Mouse (Mus musculus) gastrocnemius, adult 2 months (tissue): Measurements from ENCODE around the gene Zfp683. TPM values are rescaled to one million over a fixed set of nuclear protein-coding genes. Genes with fewer than 3 reads are reported as not detected.

ENCODE experiments used
- DNase-seq: peaks from one replicate; pipeline ENCODE4 v3.0.0; 2022
- H3K27ac ChIP-seq: fragments of 200-600 bp; 2 replicates; pipeline ENCODE4 v1.8.1; 2022; ENCODE audit warnings: mild to moderate bottlenecking
- H3K4me3 ChIP-seq: fragments of 200-600 bp; 2 replicates; pipeline ENCODE4 v1.8.1; 2022; ENCODE audit warnings: mild to moderate bottlenecking, moderate library complexity
- CTCF ChIP-seq: fragments of 200-600 bp; IDR thresholded peaks from 2 replicates; pipeline ENCODE4 v1.8.1; 2022; ENCODE audit warnings: antibody characterized with exemption, mild to moderate bottlenecking, moderate library complexity
- intact Hi-C: fragments of 180-260 bp; cut with DNase I; formaldehyde crosslinking; loops from one replicate; pipeline ENCODE4 v1.15.1; 2025
- total RNA-seq, 2 experiments: library from RNA; stranded (reverse); gene quantifications; 2 replicates each; pipeline ENCODE4 v1.2.3; 2021

Zfp683 gene
- total RNA-seq, 2 experiments from 2014 or later: not detected

GRCm38 (mm10) chr4:134019210-134019609, 34.4 kb upstream of the Zfp683 start:
- H3K27ac ChIP-seq: no peak overlapping the region
- TF ChIP-seq CTCF: no peak
- DNase-seq: no peak
- no peak overlapping the region for H3K4me3 ChIP-seq
- intact Hi-C loops: no loop called here

GRCm38 (mm10) chr4:134019641-134020351, 33.8 kb upstream of the Zfp683 start:
- intact Hi-C loops: no loop called here
- no peak overlapping the region for H3K27ac ChIP-seq

GRCm38 (mm10) chr4:134020621-134021020, 33.0 kb upstream of the Zfp683 start:
- intact Hi-C loops: no loop called here
- Histone ChIP-seq H3K27ac (no peak overlapping the region), H3K4me3 (no peak overlapping the region)
- peak; percentile 67 for DNase-seq
- TF ChIP-seq CTCF: no peak

More at GRCm38 (mm10) chr4:134019641-134020351, 33.8 kb upstream of the Zfp683 start:
- H3K4me3 ChIP-seq: no peak overlapping the region
- DNase-seq: no peak
- TF ChIP-seq CTCF: no peak

GRCm38 (mm10) chr4:134025802-134026201, 27.8 kb upstream of the Zfp683 start:
- intact Hi-C loops: no loop called here
- H3K4me3 ChIP-seq: no peak overlapping the region

GRCm38 (mm10) chr4:134035953-134036352, 17.7 kb upstream of the Zfp683 start:
- DNase-seq: peak; percentile 67
- intact Hi-C loops: loop anchor here (2.0 to 10.0 kb wide), 3 partner anchors 41 to 259 kb away; no protein-coding TSS in a partner anchor
- H3K4me3 ChIP-seq: no peak overlapping the region
- no peak overlapping the region for H3K27ac ChIP-seq
- TF ChIP-seq CTCF: peak; percentile 98

More at GRCm38 (mm10) chr4:134025802-134026201, 27.8 kb upstream of the Zfp683 start:
- no peak for TF ChIP-seq CTCF
- no peak overlapping the region for H3K27ac ChIP-seq
- DNase-seq: no peak

GRCm38 (mm10) chr4:134041317-134042123, 12.1 kb upstream of the Zfp683 start:
- DNase-seq: peak; percentile 45
- TF ChIP-seq CTCF: no peak
- no peak overlapping the region for H3K27ac ChIP-seq
- H3K4me3 ChIP-seq: no peak overlapping the region
- intact Hi-C loops: no loop called here

GRCm38 (mm10) chr4:134043041-134043440, 10.6 kb upstream of the Zfp683 start:
- Histone ChIP-seq H3K4me3 (no peak overlapping the region), H3K27ac (no peak overlapping the region)
- intact Hi-C loops: no loop called here
- no peak for TF ChIP-seq CTCF
- no peak for DNase-seq

GRCm38 (mm10) chr4:134047648-134048047, 6.0 kb upstream of the Zfp683 start:
- intact Hi-C loops: no loop called here
- H3K27ac ChIP-seq: no peak overlapping the region
- no peak for TF ChIP-seq CTCF

GRCm38 (mm10) chr4:134051912-134052311, 1.7 kb upstream of the Zfp683 start:
- intact Hi-C loops: no loop called here
- TF ChIP-seq CTCF: no peak
- Histone ChIP-seq H3K4me3 (no peak overlapping the region), H3K27ac (no peak overlapping the region)
- no peak for DNase-seq

More at GRCm38 (mm10) chr4:134047648-134048047, 6.0 kb upstream of the Zfp683 start:
- no peak for DNase-seq
- no peak overlapping the region for H3K4me3 ChIP-seq

GRCm38 (mm10) chr4:134052560-134052959, 1.1 kb upstream of the Zfp683 start:
- DNase-seq: peak; percentile 48
- TF ChIP-seq CTCF: no peak
- H3K27ac ChIP-seq: no peak overlapping the region
- intact Hi-C loops: no loop called here
- no peak overlapping the region for H3K4me3 ChIP-seq

- intact Hi-C loops: no loop called here
- H3K4me3 ChIP-seq: 0 out of 2 replicates have a peak overlapping the region, but pooled peaks have one; percentile 9
- TF ChIP-seq CTCF: no peak
- no peak for DNase-seq
- H3K27ac ChIP-seq: no peak overlapping the region
These were observed 4.6 kb downstream of the Zfp683 start for GRCm38 (mm10) chr4:134058166-134058715.

GRCm38 (mm10) chr4:134058908-134059307, 5.3 kb downstream of the Zfp683 start:
- intact Hi-C loops: no loop called here
- no peak for TF ChIP-seq CTCF
- Histone ChIP-seq H3K4me3 (no peak overlapping the region), H3K27ac (no peak overlapping the region)
- DNase-seq: no peak

GRCm38 (mm10) chr4:134060135-134060865, 6.7 kb downstream of the Zfp683 start, which contains the start of gene Crybg2:
Gene Crybg2 (plus strand): TSS chr4:134060815.
- intact Hi-C loops: no loop called here
- TF ChIP-seq CTCF: no peak
- DNase-seq: no peak
- no peak within 1 kb of the TSS for H3K27ac ChIP-seq
- no peak within 1 kb of the TSS for H3K4me3 ChIP-seq
